Mouse (Mus musculus): Measurements from ENCODE around the gene Ptx4. TPM values are rescaled to one million over a fixed set of nuclear protein-coding genes. Genes with fewer than 3 reads are reported as not detected.
A peak's percentile ranks its signal among the peaks of the same experiment; 100 is the strongest.

Ptx4 gene
- polyA plus RNA-seq (2015; fragmentation: Nextera tagmentation; extraction: Ambion mirVana), result 0.15 and 0.25 TPM in 2 replicates

DNA sequence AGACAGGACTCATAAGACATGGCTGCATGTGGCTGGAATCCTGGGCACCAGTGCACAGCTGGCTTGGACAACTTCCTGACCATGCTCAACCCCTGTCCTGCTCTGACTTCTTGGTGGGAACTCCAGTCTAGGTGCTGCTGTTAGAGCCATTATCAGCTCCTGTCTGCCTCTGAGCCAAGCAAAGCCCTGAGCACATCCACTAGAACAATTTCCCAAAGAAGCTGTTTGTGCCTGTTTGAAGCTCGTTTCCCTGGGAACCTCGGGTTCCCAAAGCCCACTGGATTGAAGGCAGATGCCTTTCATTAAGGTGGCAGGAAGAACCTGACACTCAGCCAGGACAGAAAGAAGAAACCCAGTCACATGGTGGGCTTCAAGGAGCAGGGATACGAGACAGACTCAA is at the start of gene Ptx4:
Gene Ptx4, plus strand, starts transcription at position 355 of the 400 bp plus-strand sequence.
- Histone ChIP-seq H3K4me2 (replicated peaks) (no peak within 1 kb of the TSS), H3K9ac (0 out of 2 replicates have a peak within 1 kb of the TSS, but pooled peaks have one; percentile 5), H3K27ac (no peak within 1 kb of the TSS), H3K4me1 (replicated peaks) (no peaks in the 10 kb centered on the region), H3K27me3 (replicated peaks) (no peaks in the 10 kb centered on the region), H3K9me3 (no peaks in the 10 kb centered on the region), H3K4me3 (replicated peaks) (no peak within 1 kb of the TSS), H3K36me3 (no peaks in the 10 kb centered on the region)
- ATAC-seq, result no peak
- 40% methylated on average over 3 of the region's 3 CpGs for WGBS

DNA sequence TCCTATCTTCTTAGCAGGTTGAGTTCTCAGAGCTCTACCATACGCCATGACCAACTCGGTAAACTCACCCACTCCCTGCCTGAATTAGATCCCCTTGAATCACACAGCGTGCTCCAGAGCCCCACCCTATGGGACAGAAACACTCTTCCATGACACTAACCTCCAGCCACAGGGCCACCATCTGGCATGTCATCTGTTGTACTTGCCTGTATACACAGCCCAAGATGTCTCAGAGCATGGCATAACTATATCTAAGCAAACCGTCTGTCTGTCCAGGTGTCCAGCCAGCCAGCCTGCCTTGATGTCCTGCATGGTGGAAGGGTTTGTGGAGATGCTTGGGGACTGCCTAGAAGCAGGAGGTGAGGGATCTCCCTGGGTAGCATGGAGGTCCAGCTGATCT is 43.7 kb upstream of the Ptx4 start:
- H3K9me3 ChIP-seq, result no peaks in the 10 kb centered on the region

DNA sequence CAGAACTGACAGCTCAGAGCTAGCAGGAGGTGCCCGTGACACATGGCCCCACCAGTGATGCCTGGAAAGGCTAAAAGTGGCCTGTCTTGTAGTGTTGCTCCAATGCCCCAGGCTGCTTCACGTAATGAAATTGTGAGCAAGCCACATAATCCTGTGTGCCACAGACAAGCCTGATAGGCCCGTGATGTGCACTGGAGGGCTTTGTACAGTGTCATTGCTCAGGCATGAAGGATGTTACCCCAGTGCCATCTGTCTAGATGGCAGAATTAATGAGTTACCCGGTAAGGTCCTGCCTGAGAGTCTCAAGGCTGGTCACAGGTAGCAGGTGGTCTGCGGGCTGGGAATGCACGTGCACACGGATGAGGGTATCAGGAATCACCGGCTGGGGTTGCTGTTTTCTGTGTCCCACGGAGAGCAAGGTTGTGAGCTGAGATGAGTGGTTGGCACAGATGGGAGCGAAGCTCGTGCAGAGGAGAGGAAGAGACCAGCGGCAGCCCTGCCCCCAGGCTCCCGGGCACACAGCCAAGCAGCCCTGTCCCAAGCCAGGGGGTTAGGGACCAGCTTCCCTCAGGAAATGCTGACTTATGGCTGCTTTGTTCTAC is 42.7 kb upstream of the Ptx4 start:
- H3K4me1 ChIP-seq (replicated peaks), result peaks cover 25% of the 10 kb centered on the region
- peak overlapping the region; percentile 54 for H3K4me2 ChIP-seq (replicated peaks)
- H3K27ac ChIP-seq, result peak overlapping the region; percentile 54; the same call in 1 of the 2 replicates
- no peaks in the 10 kb centered on the region for H3K9me3 ChIP-seq
- H3K9ac ChIP-seq, result no peak overlapping the region
- H3K36me3 ChIP-seq, result no peaks in the 10 kb centered on the region
- H3K27me3 ChIP-seq (replicated peaks), result no peaks in the 10 kb centered on the region
- H3K4me3 ChIP-seq (replicated peaks), result peak overlapping the region; percentile 38; the same call in 1 of the 2 replicates
- no peak for ATAC-seq
- 61% methylated on average over 13 of the region's 13 CpGs for WGBS

More for the DNA sequence above, 43.7 kb upstream of the Ptx4 start:
- ATAC-seq, result no peak
- 88% methylated on average over 4 of the region's 4 CpGs for WGBS
- Histone ChIP-seq H3K9ac (no peak overlapping the region), H3K4me1 (replicated peaks) (peaks cover 18% of the 10 kb centered on the region), H3K36me3 (no peaks in the 10 kb centered on the region), H3K27ac (no peak overlapping the region), H3K27me3 (replicated peaks) (no peaks in the 10 kb centered on the region), H3K4me2 (replicated peaks) (no peak overlapping the region; the same call in 1 of the 2 replicates), H3K4me3 (replicated peaks) (no peak overlapping the region)

DNA sequence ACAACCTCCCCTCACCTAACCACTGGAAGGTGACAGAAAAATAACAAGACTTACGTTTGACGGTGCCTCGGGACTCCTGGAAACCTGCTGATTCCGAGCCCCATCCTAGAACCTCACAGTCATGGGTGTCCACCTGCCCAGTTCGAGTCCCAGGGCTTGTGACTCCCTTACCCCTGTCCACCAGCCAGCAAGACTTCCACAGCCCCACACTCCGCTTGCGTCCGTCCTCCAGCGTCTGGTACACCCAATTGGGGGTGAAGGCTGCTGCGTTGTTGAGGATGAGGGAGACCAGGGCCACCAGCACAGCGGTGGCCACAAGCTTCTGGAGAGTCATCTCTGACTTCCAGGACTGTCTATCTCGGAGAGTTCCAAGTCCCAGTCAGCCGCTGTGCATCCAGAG is 40.4 kb upstream of the Ptx4 start:
- Histone ChIP-seq H3K36me3 (no peaks in the 10 kb centered on the region), H3K4me1 (replicated peaks) (peaks cover 42% of the 10 kb centered on the region), H3K9me3 (no peaks in the 10 kb centered on the region), H3K4me3 (replicated peaks) (peak overlapping the region; percentile 38), H3K27me3 (replicated peaks) (no peaks in the 10 kb centered on the region), H3K9ac (peak overlapping the region; percentile 21), H3K4me2 (replicated peaks) (peak overlapping the region; percentile 54), H3K27ac (peak overlapping the region; percentile 96)
- ATAC-seq, result no peak
- 83% methylated on average over 13 of the region's 13 CpGs for WGBS

DNA sequence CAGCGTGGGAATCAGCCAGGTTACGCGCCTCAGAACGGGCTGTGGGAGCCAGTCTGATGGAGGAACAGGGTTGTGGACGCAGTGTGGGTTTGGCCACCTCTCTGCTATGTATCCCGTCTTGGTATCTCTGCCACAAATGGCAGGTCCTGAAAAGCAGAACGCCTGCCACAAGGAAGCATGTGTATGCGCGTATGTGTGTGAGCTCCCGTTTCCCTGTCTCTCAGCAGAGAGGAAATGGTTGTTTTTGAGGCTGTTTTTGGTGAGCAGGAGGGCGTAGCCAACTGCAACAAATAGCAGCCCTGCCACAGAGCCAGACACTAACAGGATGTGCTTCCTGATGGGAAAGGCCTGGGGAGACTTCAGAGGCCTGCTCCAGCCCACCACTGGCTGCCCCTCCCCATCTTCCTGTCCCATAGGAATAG is 39.6 kb upstream of the Ptx4 start:
- H3K4me3 ChIP-seq (replicated peaks), result peak overlapping the region; percentile 38
- ATAC-seq, result peak; percentile 21; the same call in 1 of the 2 replicates
- H3K27ac ChIP-seq, result peak overlapping the region; percentile 96
- H3K9ac ChIP-seq, result peak overlapping the region; percentile 21
- H3K27me3 ChIP-seq (replicated peaks), result no peaks in the 10 kb centered on the region
- 50% methylated on average over 11 of the region's 11 CpGs for WGBS
- H3K4me1 ChIP-seq (replicated peaks), result peaks cover 42% of the 10 kb centered on the region
- no peaks in the 10 kb centered on the region for H3K36me3 ChIP-seq
- H3K9me3 ChIP-seq, result no peaks in the 10 kb centered on the region
- H3K4me2 ChIP-seq (replicated peaks), result peak overlapping the region; percentile 54

DNA sequence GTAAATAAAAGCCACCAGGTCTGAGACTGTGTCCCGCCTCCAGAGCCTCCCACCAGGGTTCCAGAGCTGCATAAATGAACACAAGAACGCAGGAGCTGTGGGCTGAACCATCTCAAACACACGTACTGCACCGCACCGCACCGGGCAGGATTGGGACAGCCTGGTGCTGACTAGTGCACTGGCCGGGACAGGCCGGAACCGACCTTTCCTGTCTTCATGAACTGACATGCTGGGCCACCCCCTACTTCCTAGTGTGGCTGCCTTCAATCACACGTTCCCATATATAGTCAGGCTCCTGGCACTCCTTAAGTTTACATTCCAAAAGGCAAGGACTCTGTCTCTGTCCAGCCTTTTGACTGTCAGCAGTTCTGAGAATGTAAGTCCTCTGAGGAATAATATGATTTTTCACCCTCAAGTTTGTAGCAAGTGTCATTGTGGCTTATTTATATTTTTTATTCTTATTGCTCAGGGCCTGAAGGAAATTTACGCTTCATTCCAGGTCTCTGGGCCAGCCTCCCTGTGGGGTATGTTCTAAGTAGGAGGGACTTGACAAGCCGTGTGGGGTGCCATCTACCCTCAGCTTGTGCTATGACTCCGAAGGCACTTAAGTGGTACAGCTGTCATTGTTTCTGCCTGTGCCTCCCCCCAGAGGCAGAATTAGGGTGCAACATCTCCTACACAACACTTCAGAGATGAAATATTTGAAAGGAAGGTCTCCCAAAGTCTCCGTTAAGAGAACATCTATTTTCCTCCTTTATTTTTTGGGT is 38.3 kb upstream of the Ptx4 start:
- Histone ChIP-seq H3K27me3 (replicated peaks) (no peaks in the 10 kb centered on the region), H3K36me3 (no peaks in the 10 kb centered on the region), H3K4me2 (replicated peaks) (peak overlapping the region; percentile 27; the same call in 1 of the 2 replicates), H3K4me1 (replicated peaks) (peaks cover 42% of the 10 kb centered on the region), H3K9me3 (no peaks in the 10 kb centered on the region), H3K4me3 (replicated peaks) (no peak overlapping the region), H3K9ac (no peak overlapping the region), H3K27ac (peak overlapping the region; percentile 96)
- 40% methylated on average over 14 of the region's 14 CpGs for WGBS
- ATAC-seq, result peak; percentile 51

DNA sequence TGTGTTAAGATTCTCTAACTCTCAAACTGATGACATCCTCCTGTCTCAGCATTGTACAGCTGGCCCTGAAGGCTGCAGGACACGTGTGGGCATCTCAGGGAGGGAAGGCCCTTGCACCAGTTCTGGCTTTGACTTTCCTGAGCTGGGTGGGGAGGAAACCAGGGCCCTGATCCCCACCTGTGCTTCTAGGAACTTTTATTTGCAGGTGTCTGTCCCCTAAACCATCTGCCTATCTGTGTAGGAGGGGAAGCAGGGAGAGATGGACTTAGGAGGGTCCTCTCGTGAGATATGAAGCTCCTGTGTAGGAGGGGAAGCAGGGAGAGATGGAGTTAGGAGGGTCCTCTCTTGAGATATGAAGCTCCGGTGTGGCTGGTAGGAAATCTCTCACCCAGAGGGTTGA is 37.7 kb upstream of the Ptx4 start:
- Histone ChIP-seq H3K27me3 (replicated peaks) (no peaks in the 10 kb centered on the region), H3K9ac (no peak overlapping the region), H3K4me1 (replicated peaks) (peaks cover 38% of the 10 kb centered on the region), H3K4me3 (replicated peaks) (no peak overlapping the region), H3K27ac (peak overlapping the region; percentile 96), H3K4me2 (replicated peaks) (no peak overlapping the region; the same call in 1 of the 2 replicates), H3K36me3 (no peaks in the 10 kb centered on the region), H3K9me3 (no peaks in the 10 kb centered on the region)
- ATAC-seq, result no peak
- 46% methylated on average over 3 of the region's 3 CpGs for WGBS

DNA sequence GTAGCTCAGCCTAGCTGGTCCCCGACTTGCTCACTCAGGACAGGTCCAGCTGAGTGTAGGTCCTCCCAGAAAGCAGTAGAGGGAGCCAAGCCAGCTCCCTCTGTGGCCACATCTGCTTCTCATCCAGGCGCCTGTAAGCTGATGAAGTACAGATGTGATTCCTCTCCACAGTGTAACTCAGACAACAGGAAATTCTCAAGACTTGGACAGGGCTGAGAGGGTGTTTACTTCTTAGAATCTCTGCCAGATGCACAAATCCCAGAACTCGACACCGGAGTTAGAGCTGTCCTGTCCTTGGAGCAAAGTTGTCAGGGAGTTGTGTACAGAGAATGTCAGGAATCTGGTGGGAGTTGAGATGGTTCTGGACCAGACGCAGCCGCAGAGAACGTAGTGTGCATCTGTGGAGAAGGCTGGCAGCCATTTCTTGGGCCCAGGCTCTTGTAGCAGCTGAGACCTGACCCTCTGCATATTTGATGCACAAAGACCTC is 37.1 kb upstream of the Ptx4 start, which contains the start of gene Tmem204:
Gene Tmem204, minus strand, starts transcription at position 148 of the 488 bp plus-strand sequence.
- H3K9me3 ChIP-seq, result no peaks in the 10 kb centered on the region
- H3K27ac ChIP-seq, result peak within 1 kb of the TSS; percentile 96
- ATAC-seq, result peak; percentile 88
- H3K9ac ChIP-seq, result no peak within 1 kb of the TSS
- H3K36me3 ChIP-seq, result no peaks in the 10 kb centered on the region
- no peak within 1 kb of the TSS for H3K4me3 ChIP-seq (replicated peaks)
- H3K27me3 ChIP-seq (replicated peaks), result no peaks in the 10 kb centered on the region
- peak within 1 kb of the TSS; percentile 11; the same call in 1 of the 2 replicates for H3K4me2 ChIP-seq (replicated peaks)
- H3K4me1 ChIP-seq (replicated peaks), result peaks cover 37% of the 10 kb centered on the region
- WGBS, result 36% methylated on average over 7 of the region's 7 CpGs

DNA sequence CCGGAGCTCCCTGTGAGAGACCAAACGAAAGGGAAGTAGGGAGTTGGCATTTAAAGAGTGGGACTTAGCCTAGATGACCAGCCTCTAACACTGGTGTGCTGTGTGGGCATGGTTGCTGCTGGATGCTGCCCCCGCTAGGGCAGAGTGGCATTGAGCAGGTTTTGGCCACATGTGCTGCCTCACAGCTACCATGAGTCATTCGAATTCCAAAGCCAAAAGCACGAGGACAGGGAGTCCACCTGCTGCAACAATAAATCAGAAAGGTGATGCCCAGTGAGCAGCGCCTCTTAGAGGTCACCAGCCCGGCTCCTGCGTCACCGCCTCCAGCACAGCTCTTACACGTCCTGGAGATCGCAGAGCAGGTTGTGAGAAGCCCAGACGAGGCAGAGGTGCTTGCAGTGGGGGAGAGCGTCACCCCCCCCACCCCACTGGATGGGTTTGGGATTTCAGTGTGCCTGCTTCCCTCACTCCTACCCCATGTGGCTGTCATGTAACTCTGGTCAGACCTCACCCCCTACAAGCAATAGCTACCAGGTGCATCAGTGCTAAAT is 35.6 kb upstream of the Ptx4 start:
- no peak overlapping the region for H3K4me3 ChIP-seq (replicated peaks)
- H3K27ac ChIP-seq, result peak overlapping the region; percentile 96
- no peak overlapping the region for H3K4me2 ChIP-seq (replicated peaks)
- H3K4me1 ChIP-seq (replicated peaks), result peaks cover 37% of the 10 kb centered on the region
- H3K9ac ChIP-seq, result no peak overlapping the region
- 73% methylated on average over 13 of the region's 13 CpGs for WGBS
- no peaks in the 10 kb centered on the region for H3K36me3 ChIP-seq
- no peaks in the 10 kb centered on the region for H3K9me3 ChIP-seq
- H3K27me3 ChIP-seq (replicated peaks), result no peaks in the 10 kb centered on the region
- no peak for ATAC-seq

DNA sequence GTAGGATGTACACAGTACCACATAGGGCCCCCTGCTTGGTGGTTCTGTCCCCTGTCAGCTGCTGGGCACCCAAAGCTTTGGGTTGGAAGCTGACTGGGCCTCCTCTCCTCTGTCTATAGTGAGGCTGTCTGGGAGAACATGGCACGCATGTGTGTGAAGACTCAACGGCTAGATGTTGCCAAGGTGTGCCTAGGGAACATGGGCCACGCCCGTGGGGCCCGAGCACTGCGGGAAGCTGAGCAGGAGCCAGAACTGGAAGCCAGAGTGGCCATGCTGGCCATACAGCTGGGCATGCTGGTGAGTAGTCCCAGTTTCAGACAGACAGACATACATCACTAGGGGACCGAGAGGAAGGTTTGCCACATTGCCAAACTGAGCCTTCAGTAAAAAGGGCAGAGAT is 33.8 kb upstream of the Ptx4 start:
- Histone ChIP-seq H3K9me3 (no peaks in the 10 kb centered on the region), H3K4me1 (replicated peaks) (peaks cover 29% of the 10 kb centered on the region), H3K4me2 (replicated peaks) (no peak overlapping the region), H3K36me3 (no peaks in the 10 kb centered on the region), H3K9ac (no peak overlapping the region), H3K27me3 (replicated peaks) (no peaks in the 10 kb centered on the region), H3K27ac (no peak overlapping the region), H3K4me3 (replicated peaks) (no peak overlapping the region)
- no peak for ATAC-seq
- 87% methylated on average over 7 of the region's 7 CpGs for WGBS

DNA sequence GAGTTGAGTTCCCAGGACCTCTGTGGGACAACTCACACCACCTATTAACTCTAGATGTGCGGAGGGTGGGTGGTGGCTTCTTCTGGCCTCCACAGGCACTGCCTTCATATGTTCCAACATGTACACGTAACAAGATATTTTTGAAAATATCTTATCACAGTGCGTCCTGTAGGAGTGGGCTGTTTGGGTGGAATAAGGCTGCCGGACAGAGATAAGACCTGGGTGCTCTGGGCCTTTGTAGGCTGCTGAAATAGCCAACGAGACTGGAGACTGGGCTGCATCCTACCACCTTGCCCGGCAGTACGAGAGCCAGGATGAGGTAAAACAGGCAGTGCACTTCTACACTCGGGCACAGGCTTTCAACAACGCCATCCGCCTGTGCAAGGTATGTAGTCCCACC is 31.4 kb upstream of the Ptx4 start:
- peak; percentile 73 for ATAC-seq
- Histone ChIP-seq H3K27ac (no peak overlapping the region), H3K4me1 (replicated peaks) (peaks cover 10% of the 10 kb centered on the region; the same call in 1 of the 2 replicates), H3K27me3 (replicated peaks) (no peaks in the 10 kb centered on the region), H3K9me3 (no peaks in the 10 kb centered on the region), H3K4me2 (replicated peaks) (no peak overlapping the region), H3K9ac (no peak overlapping the region), H3K36me3 (no peaks in the 10 kb centered on the region), H3K4me3 (replicated peaks) (no peak overlapping the region)
- 90% methylated on average over 10 of the region's 10 CpGs for WGBS

DNA sequence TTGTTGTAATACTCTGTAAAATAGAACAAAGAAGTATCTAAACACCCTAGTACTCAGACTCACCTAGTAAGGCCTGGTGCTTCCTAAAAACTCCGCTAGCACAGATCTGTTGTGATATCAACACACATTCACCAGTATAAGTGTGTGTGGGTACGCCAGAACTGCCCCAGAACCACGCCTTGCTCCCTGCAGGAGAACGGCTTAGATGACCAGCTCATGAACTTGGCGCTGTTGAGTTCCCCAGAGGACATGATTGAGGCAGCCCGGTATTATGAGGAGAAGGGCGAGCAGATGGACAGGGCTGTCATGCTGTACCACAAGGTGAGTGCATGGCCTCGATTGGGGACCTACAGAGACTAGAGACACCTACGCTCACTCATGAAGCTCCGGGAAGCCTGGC is 30.1 kb upstream of the Ptx4 start:
- Histone ChIP-seq H3K27me3 (replicated peaks) (no peaks in the 10 kb centered on the region), H3K9ac (no peak overlapping the region), H3K4me2 (replicated peaks) (no peak overlapping the region), H3K36me3 (no peaks in the 10 kb centered on the region), H3K27ac (no peak overlapping the region), H3K4me1 (replicated peaks) (0 out of 2 replicates have a peak, but pooled peaks cover 3% of the 10 kb centered on the region), H3K9me3 (no peaks in the 10 kb centered on the region), H3K4me3 (replicated peaks) (no peak overlapping the region)
- WGBS, result 93% methylated on average over 10 of the region's 10 CpGs
- ATAC-seq, result no peak
